Mouse (Mus musculus): ENCODE measurements around the gene Dgki. TPM values are rescaled to one million over a fixed set of nuclear protein-coding genes. Genes with fewer than 3 reads are reported as not detected.

Dgki gene
- total and polyA plus RNA-seq, 3 experiments: 4.4 to 8.7 (median 7.7) TPM

DNA sequence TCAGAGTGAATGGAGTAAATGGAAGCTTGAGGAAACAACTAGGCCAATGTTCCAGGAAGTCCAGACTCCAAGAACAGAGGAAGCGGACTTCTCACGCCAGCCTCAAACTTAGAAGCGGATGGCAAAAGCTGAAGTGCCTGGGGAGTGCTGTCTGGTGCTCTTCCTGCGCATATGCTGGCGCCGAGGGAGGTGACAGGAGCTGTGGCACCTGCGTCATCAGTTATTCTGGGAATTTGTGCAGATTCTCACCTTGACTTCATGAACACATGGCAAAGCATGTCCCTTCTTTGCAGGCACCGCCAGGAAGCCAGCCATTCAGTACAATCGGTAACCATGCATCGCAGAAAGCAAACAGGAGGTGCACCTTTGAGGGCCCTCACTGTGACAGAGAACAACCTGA is 301.0 kb downstream of the Dgki start:
- DNase-seq (ENCODE audit: extremely low read depth): no peak
- no peaks in the 10 kb centered on the region for H3K9me3 ChIP-seq (replicated peaks; ENCODE audit: low read length)
- H3K36me3 ChIP-seq (replicated peaks in 1 of 2; ENCODE audit: control insufficient read depth in 1 of 2, insufficient read depth in 1 of 2, low read length in 1 of 2): peaks cover 13 to 51% of the 10 kb centered on the region in 2 experiments
- dilution Hi-C loops (cut with MboI; ENCODE audit: extremely low pct_ligation_motif_present, extremely low pct_unique_long_range_greater_than_20kb, low sequenced_read_pairs): no loop called here
- H3K4me3 ChIP-seq (replicated peaks in 1 of 3; ENCODE audit: low read depth in 2 of 3, low read length in 2 of 3, poor library complexity in 1 of 3): no peak overlapping the region
- H3K27me3 ChIP-seq (replicated peaks): no peaks in the 10 kb centered on the region
- TF ChIP-seq MEF2A (IDR thresholded peaks at IDR 0.05; ENCODE audit: borderline replicate concordance, low read depth, low read length): no peak
- no peak for TF ChIP-seq SMC3 (IDR thresholded peaks at IDR 0.05; ENCODE audit: low read depth, low read length)
- no peak for TF ChIP-seq IRF4 (IDR thresholded peaks at IDR 0.05; ENCODE audit: low read depth, low read length)
- TF ChIP-seq ZMIZ1 (IDR thresholded peaks at IDR 0.05; ENCODE audit: low read depth, low read length): no peak
- TF ChIP-seq EP300 (IDR thresholded peaks at IDR 0.05; ENCODE audit: low read length): no peak
- TF ChIP-seq TBP (conservative IDR thresholded peaks at IDR 0.05; ENCODE audit: low read depth, low read length): no peak
- no peak for TF ChIP-seq CTCF (conservative IDR thresholded peaks at IDR 0.05 in 1 of 2, IDR thresholded peaks at IDR 0.05 in 1 of 2; ENCODE audit: low read depth in 2 of 2, low read length in 2 of 2)
- no peak for TF ChIP-seq USF2 (conservative IDR thresholded peaks at IDR 0.05; ENCODE audit: low read depth, low read length)
- no peak for TF ChIP-seq ZNF384 (IDR thresholded peaks at IDR 0.05; ENCODE audit: low read depth, low read length)
- TF ChIP-seq POLR2A (IDR thresholded peaks at IDR 0.05; ENCODE audit: low read depth, low read length): no peak
- no peak for TF ChIP-seq NRF1 (IDR thresholded peaks at IDR 0.05; ENCODE audit: low read depth, low read length)
- H3K27ac ChIP-seq (ENCODE audit: insufficient read depth, low read depth): no peak overlapping the region; the same call in 1 of the 2 replicates
- H3K9ac ChIP-seq (ENCODE audit: insufficient read depth, low read depth): no peak overlapping the region
- in situ Hi-C loops (cut with MboI; ENCODE audit: low pct_ligation_motif_present, low pct_unique_long_range_greater_than_20kb, low sequenced_read_pairs): no loop called here
- no peaks in the 10 kb centered on the region for H3K79me2 ChIP-seq (replicated peaks; ENCODE audit: control insufficient read depth, extremely low read depth, insufficient read depth, poor library complexity, severe bottlenecking)
- H3K4me1 ChIP-seq (ENCODE audit: control insufficient read depth in 1 of 2, insufficient read depth in 2 of 2): no peaks in the 10 kb centered on the region
- H3K4me2 ChIP-seq (ENCODE audit: insufficient read depth, low read depth, poor library complexity, severe bottlenecking): no peak overlapping the region

DNA sequence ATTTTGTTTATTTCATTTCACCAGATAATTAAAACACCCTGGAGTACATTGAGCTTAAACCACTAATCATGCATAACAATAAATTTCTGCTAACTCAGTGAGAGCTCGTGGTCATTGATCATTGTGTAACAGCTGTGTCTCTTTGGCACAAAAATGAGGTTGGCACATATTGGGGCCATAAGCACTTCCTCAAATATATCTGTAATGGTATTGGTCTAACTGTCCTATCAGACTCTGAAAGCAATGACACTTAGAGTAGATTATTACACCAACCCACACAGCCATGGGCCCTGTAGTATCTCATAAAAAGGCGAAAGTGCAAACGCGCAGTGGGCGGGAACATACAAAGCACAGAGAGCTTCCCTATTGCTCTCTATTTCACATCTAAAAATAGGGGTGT is 305.7 kb downstream of the Dgki start:
- no peak overlapping the region for H3K9ac ChIP-seq (ENCODE audit: insufficient read depth, low read depth)
- no peaks in the 10 kb centered on the region for H3K9me3 ChIP-seq (replicated peaks; ENCODE audit: low read length)
- TF ChIP-seq ZKSCAN1 (IDR thresholded peaks at IDR 0.05; ENCODE audit: borderline replicate concordance, low read depth, low read length): no peak
- TF ChIP-seq SMC3 (IDR thresholded peaks at IDR 0.05; ENCODE audit: low read depth, low read length): no peak
- no peak for TF ChIP-seq TCF12 (IDR thresholded peaks at IDR 0.05; ENCODE audit: low read depth, low read length)
- TF ChIP-seq MXI1 (IDR thresholded peaks at IDR 0.05; ENCODE audit: low read depth, low read length): no peak
- no peak for TF ChIP-seq MEF2A (IDR thresholded peaks at IDR 0.05; ENCODE audit: borderline replicate concordance, low read depth, low read length)
- no peak for TF ChIP-seq SIN3A (IDR thresholded peaks at IDR 0.05; ENCODE audit: low read length)
- TF ChIP-seq RAD21 (IDR thresholded peaks at IDR 0.05; ENCODE audit: low read depth, low read length): no peak
- no peak for TF ChIP-seq TBP (conservative IDR thresholded peaks at IDR 0.05; ENCODE audit: low read depth, low read length)
- TF ChIP-seq JUND (conservative IDR thresholded peaks at IDR 0.05; ENCODE audit: low read depth, low read length): no peak
- TF ChIP-seq CTCF (conservative IDR thresholded peaks at IDR 0.05 in 1 of 2, IDR thresholded peaks at IDR 0.05 in 1 of 2; ENCODE audit: low read depth in 2 of 2, low read length in 2 of 2): no peak
- TF ChIP-seq CHD1 (IDR thresholded peaks at IDR 0.05; ENCODE audit: low read depth, low read length): no peak
- no peak for TF ChIP-seq IRF4 (IDR thresholded peaks at IDR 0.05; ENCODE audit: low read depth, low read length)
- TF ChIP-seq MAZ (IDR thresholded peaks at IDR 0.05; ENCODE audit: low read depth, low read length): no peak
- TF ChIP-seq E2F4 (IDR thresholded peaks at IDR 0.05; ENCODE audit: insufficient replicate concordance, low read depth, low read length): no peak
- TF ChIP-seq BHLHE40 (IDR thresholded peaks at IDR 0.05; ENCODE audit: low read depth, low read length): no peak
- no peak for TF ChIP-seq MYC (IDR thresholded peaks at IDR 0.05; ENCODE audit: low read depth, low read length)
- no peak for TF ChIP-seq CHD2 (IDR thresholded peaks at IDR 0.05; ENCODE audit: low read length)
- no peak for TF ChIP-seq HCFC1 (IDR thresholded peaks at IDR 0.05; ENCODE audit: low read depth, low read length)
- in situ Hi-C loops (cut with MboI; ENCODE audit: low pct_ligation_motif_present, low pct_unique_long_range_greater_than_20kb, low sequenced_read_pairs): no loop called here
- dilution Hi-C loops (cut with MboI; ENCODE audit: extremely low pct_ligation_motif_present, extremely low pct_unique_long_range_greater_than_20kb, low sequenced_read_pairs): no loop called here
- no peaks in the 10 kb centered on the region for H3K79me2 ChIP-seq (replicated peaks; ENCODE audit: control insufficient read depth, extremely low read depth, insufficient read depth, poor library complexity, severe bottlenecking)
- no peak overlapping the region for H3K27ac ChIP-seq (ENCODE audit: insufficient read depth, low read depth)
- peaks cover 9 to 58% of the 10 kb centered on the region in 2 experiments for H3K36me3 ChIP-seq (replicated peaks in 1 of 2; ENCODE audit: control insufficient read depth in 1 of 2, insufficient read depth in 1 of 2, low read length in 1 of 2)
- H3K4me2 ChIP-seq (ENCODE audit: insufficient read depth, low read depth, poor library complexity, severe bottlenecking): no peak overlapping the region
- no peaks in the 10 kb centered on the region for H3K4me1 ChIP-seq (ENCODE audit: control insufficient read depth in 1 of 2, insufficient read depth in 2 of 2)
- no peak for DNase-seq (ENCODE audit: extremely low read depth)
- H3K4me3 ChIP-seq (replicated peaks in 1 of 3; ENCODE audit: low read depth in 2 of 3, low read length in 2 of 3, poor library complexity in 1 of 3): no peak overlapping the region
- no peaks in the 10 kb centered on the region for H3K27me3 ChIP-seq (replicated peaks)

All from CH12.LX (cell line).